Mouse (Mus musculus): ENCODE results near the gene Carns1.

Gene Carns1

DNA sequence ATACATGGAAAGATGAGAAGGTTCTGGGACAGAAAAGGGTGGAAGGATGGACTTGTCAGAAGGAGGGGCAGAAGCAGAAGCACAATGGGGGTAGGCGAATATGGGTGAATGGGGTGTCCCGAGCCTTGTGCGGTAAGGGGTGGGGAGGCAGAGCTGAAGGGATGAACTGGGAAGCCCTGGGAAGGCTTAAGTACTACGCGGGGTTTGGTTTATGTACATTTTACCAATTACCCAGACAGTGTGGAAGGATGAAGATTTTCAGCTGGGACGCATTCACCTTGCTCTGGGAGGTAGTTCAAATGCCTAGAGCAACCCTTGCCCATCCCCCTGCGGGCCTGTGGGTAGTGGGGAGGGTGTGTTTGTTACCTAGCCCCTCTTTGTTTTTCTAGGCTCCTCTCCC lies 26.9 kb upstream of the Carns1 start:
- no peak for DNase-seq (ENCODE audit: low read depth, low spot score)

DNA sequence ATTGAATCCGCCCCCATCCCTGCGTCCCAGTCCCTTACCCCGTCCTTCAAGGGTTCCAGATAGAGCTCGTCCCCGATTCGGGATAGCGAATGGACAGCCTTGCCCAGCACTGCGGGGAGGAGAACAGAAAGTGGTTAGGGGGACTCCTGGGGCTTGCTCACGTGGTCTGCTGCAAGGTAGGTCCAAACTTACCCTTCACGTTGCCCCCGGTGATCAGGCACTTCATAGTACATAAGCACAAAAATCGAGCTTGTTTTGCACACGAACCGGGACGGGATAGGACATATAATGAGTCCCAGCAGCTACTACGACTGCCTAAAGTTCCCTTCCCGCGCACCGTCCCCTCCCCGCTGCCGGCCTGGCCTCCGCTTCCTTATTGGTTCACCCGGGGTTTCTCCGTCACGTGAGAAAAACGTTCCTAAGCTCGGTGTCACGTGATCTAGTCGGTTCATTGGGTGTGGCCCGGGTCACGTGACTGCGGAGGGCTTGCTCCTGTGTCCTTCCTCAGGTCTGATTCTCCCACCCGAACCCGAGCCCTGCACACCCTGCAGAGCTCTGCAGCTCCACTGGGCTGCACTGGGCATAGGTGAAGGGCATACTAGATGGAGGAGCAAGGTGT lies 26.1 kb upstream of the Carns1 start, which contains the start of gene Rad9a:
Gene Rad9a, minus strand, starts transcription at position 372 of the 619 bp plus-strand sequence.
- DNase-seq (ENCODE audit: low read depth, low spot score): peak; percentile 97

DNA sequence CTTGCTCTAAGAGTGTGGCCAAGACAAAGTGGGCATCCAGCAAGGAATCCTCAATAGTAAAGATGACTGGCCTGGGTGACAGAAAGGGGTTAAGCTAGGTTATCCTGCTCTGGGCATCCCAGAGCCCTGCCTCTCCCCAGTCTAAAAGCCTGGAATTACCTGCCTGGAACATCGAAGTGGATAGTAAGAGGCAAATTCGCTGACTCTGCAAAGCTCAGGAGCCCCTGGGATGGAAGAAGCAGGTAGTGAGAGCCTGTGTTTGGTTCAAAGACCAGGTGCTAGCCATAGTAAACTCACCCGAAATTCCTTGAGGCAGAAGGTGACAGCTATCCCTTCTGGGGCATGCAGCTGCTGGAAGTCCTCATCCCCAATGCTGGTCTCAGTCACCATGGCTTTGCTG lies 21.9 kb upstream of the Carns1 start:
- DNase-seq (ENCODE audit: low read depth, low spot score): no peak

DNA sequence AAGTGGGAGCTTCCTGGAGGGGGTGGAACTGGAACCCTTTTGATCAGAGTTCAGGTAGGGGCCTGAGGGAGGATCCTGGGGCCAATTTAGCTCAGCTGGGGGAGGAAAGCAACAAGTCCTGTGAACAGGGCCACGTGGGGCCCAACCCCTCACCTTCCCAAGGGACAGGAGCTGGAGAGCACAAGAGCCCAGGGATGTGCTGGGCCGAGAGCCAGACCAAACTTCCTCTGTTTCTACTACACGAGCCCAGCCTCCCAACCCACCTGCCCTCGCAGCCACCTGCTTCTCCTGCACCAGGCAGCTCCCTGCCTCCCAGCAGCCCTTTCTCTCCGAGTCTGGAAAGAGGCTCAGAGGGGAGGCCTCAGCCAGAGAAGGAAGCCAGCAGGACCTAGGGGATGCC lies 21.3 kb upstream of the Carns1 start:
- DNase-seq (ENCODE audit: low read depth, low spot score): no peak

DNA sequence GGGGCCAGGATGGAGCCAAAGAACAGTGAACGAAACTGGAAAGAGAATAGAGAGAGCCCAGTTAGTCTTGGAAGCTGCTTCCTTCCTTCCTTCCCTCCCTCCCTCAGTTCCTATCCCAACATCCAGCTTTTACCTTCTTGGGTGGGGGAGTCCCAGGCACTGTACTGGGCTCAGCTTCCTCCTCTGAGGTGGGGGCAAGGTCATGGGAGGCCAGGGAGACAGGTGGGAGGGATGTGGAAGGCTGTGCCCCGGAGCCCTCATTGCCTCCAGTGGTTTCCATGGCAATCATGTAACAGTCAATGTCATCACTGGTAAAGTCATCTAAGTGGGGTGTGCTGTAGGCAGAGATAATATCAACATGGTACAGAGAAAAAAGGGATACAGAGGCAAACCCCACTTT lies 20.8 kb upstream of the Carns1 start:
- no peak for DNase-seq (ENCODE audit: low read depth, low spot score)

DNA sequence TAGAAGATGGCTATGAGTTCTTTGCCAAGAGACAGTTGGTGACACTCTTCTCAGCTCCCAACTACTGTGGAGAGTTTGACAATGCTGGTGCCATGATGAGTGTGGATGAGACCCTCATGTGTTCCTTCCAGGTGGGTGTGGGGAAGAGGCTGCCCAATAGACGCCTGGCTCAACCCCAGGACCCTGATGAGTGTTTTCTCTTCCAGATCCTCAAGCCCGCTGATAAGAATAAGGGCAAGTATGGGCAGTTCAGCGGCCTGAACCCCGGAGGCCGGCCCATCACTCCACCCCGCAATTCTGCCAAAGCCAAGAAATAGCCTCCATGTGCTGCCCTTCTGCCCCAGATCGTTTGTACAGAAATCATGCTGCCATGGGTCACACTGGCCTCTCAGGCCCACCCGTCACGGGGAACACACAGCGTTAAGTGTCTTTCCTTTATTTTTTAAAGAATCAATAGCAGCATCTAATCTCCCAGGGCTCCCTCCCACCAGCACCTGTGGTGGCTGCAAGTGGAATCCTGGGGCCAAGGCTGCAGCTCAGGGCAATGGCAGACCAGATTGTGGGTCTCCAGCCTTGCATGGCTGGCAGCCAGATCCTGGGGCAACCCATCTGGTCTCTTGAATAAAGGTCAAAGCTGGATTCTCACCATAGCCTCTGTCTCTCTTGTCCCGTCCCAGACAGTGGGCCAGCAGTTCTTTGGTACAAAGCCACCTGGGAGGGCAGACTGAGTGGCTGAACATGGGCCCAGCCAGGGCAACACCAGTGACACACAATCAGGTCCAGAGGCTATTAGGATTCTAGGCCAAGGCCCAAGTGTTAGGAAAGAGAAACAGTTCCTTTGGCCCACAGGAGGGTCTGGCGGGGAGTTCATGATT lies 19.7 kb upstream of the Carns1 start:
- no peak for DNase-seq (ENCODE audit: low read depth, low spot score)

DNA sequence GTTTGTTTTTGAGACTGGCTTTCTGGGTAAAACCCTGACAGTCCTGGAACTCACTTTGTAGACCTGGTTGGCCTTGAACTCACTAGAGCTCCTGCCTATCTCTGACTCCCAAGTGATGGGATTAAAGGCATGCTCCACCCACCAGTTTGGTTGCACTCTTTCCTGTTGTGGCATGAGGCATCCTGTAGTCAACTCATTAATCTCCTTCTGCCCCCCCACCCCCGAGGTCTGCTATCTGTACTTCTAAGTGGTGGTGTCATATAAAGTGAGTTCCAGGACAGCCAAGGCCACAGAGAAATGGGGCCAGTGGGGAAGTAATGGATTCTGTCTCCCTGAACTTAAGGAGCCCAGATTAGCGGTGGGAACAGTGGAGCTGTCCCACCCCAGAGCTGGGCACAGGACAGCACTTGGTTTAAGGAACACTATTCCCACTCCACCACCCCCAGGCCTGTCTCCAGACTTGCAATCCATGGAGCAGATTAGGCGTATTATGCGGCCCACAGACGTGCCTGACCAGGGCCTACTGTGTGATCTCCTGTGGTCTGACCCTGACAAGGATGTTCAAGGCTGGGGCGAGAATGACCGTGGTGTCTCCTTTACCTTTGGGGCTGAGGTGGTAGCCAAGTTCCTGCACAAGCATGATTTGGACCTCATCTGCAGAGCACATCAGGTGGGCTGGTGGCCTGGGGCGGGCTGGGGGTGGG lies 18.9 kb upstream of the Carns1 start:
- DNase-seq (ENCODE audit: low read depth, low spot score): no peak

DNA sequence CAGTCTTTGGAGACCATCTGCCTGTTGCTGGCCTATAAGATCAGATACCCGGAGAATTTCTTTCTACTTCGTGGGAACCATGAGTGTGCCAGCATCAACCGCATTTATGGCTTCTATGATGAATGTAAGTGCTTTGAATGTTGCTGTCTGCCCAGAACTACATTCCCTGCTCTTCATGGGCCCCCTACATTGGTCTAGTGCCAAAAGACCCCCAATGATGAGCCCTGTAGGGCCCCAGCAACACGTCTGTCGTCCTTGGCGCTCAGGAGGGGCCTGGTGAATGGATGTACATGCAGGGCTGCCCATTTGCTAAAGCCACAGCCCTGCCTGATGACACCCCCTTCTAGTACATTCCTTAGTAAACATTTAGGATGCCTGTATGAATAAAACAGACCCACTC lies 17.9 kb upstream of the Carns1 start:
- no peak for DNase-seq (ENCODE audit: low read depth, low spot score)

DNA sequence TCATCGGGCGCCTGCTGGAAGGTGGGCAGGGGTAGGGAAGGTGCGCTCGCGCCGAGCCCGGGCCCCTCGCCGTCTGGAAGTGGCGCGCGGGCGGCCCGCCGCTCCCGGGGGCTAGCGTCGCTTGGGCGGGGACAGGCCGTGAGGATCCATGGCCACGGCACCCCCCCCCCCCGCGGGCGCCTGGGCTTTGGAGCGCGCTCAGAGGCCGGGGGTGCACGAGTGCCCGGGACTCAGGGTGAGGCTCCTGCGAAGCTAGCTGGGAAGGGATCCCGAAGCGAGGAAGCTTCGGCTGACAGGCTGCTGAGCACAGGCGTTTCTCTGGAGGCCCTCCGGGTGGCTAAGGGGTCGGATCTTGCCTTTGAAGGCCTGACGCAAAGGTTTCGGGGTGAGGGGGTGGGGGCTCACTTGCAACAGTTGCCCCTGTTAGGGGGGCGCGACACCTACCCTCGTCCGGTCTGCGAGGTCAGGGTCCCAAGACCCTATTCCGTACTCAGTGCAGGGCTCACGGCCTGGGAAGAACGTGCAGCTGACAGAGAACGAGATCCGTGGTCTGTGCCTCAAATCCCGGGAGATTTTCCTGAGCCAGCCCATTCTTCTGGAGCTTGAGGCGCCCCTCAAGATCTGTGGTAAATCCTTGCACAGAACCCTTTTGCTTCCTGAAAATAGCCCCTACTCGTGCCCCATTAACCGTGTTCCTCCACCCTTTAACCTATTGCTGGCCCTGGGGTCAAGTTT lies 17.1 kb upstream of the Carns1 start:
- DNase-seq (ENCODE audit: low read depth, low spot score): peak; percentile 40

DNA sequence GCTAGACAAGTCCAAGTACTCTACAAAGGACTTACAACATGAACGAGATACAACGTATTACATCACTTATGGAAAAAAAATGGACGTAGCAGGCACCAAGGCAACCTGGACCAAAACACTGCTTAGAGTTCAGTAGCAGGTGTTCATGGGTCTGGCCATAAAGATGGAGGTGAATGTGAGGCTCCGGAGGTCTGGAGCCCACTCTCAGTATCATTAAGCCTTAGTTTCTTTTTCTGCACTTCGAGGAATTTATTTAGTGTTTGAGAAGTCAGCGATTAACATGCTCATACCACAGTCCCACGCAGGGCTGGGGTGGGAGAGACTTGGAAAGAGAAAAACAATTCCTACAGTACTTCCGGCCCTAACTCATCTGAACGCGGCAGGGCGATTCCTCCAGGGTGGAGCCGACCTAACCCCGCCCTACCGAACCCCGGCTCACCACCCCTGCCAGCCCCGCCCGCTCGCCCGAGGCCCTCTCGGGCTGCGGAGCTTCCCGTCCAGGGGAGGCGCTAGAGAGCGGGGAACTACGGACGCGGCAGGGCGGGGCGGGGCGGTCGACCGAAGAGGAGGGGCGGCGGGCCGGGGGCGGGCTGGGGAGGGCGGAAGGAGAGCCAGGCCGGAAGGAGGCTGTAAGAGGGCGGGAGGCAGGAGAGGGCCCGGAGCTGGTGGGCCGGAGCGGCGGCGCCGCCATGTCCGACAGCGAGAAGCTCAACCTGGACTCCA lies 16.4 kb upstream of the Carns1 start, which contains the start of gene Ppp1ca:
Gene Ppp1ca, plus strand, starts transcription at position 538 of the 723 bp plus-strand sequence.
- peak; percentile 98 for DNase-seq (ENCODE audit: low read depth, low spot score)

DNA sequence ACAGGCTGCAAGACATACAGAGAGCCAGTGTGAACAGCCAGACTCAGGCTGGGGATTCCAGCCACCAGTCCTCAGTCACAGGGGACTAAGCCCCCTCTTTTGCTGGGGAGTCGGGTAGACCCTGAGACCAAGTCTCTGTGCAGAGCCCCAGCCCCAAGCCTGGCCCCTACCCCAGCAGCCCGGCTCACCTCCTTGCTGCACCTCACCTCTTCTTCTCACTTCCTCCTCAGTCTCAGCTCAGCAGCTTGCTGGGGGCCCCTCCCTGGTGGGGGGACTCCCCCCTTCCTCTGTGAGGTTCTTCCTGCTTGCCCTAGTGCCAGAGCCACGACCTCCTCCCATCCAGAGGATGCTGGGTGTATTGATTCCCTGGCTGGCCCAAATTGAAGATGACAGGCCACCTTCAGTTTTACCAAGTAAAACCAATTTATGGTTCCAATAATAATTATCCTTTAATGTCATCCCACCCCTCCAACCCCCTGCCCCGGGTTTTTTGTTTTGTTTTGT lies 15.6 kb upstream of the Carns1 start, which contains the start of gene Tbc1d10c:
Gene Tbc1d10c, minus strand, starts transcription at position 454 of the 504 bp plus-strand sequence.
- DNase-seq (ENCODE audit: low read depth, low spot score): peak; percentile 92

DNA sequence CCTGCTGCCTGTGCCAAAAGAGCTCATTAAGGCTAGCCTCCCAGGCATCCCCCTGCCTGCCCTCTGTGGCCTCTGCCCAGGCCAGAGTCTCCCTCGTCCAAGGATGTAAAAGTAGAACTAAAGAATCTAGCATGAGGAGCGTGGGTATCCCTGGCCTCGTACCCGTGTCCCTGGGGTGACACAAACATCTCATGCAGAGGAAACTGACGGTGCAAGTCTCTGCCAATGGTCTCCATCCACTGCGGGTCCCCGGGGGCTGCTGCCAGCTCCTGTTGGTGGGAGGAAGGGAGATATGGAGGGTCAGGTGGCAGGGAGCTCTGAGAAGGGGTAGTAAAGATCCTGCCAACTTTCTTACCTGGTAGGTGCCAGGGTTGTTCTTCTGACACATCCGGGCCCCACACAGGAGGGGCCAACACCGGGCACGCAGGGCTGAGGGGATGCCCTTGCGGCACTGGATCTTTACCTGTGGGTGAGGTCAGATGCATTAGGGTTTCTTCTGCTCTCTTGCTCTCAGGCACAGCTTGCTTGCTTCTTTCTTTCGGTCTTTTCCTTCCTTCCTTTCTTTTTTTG lies 13.9 kb upstream of the Carns1 start:
- no peak for DNase-seq (ENCODE audit: low read depth, low spot score)

DNA sequence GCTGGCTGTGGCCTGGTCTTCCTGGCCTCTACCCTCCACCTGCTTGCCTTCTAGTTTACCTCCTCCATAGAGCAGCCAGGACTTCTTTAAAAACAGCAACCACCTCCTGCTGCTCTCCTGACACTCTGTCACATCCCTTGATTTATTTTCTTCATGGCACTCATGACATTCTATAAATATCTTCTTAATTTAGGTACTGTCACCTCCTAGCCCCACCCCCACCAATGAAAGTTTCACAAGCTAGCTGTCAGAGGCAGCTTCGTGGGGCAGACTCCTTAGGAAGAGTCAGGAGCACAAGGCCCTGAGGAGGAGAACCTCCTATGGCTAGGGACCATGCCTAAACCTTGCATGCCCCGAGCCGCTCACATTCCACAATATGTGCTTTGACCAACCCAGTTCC lies 12.0 kb upstream of the Carns1 start:
- no peak for DNase-seq (ENCODE audit: low read depth, low spot score)

DNA sequence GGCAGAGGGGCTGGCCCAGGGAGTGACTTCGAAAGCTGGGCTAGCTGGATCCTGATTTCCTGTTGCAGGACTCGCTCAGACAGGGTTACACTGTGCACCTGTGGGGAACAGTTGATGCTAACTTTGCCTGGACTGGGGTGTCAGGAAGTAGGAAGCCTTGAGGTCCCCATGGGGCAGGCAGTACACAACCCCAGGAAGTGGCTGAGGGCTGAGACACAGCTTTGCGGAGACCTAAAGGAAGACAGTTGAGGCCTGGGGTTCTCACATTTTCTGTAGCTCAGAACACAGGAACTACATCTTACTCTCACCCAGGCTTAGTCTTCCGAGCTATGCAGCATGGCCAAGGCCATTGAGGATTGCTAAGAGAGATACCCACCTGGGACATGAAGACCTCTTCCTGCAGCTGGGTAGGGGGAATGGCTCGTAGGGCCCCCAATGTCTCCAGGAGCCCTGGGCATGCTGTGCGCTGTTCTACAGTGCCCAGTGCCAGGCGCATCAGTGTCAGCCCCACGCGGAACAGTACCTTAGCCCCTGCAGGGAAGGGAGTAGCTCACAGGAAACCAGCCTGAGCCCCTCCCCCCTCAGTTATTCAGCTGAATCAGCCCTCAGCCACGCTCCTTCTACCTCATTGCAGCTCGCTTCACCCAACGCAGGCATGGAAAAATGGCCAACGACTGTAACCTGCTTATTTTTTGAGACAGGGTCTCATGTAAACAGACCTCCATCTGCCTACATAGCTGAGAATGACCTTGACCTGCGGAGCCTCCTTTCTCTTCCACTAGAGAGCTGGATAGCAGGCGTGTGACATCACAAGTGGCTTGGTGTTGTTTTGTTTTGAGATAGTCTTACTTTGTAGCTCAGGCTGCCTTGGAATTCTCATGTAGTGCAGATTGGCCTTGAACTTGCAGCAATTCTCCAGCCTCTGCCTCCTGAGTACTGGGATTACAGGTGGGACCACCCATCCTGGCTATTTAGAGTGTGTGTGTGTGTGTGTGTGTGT lies 10.0 kb upstream of the Carns1 start:
- no peak for DNase-seq (ENCODE audit: low read depth, low spot score)

DNA sequence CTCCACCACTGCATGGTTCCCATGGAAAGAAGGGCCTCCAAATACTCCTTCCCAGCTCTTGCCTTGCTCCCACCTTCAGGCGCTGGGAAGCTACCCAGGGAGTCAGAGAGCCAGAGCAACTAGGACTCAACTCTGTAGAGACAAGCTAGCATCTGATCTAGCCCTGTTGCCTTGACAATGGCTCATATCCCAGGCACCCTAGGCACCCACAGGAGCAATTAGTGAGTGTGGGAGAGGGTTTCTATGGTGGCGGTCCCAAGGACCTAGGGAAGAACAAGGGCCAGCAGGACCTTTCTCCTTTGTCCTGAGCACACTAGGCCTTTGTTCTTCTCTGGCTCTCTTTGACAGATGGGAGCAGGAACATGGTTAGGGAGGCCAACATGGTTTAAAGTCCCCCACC lies 8.4 kb upstream of the Carns1 start:
- no peak for DNase-seq (ENCODE audit: low read depth, low spot score)

DNA sequence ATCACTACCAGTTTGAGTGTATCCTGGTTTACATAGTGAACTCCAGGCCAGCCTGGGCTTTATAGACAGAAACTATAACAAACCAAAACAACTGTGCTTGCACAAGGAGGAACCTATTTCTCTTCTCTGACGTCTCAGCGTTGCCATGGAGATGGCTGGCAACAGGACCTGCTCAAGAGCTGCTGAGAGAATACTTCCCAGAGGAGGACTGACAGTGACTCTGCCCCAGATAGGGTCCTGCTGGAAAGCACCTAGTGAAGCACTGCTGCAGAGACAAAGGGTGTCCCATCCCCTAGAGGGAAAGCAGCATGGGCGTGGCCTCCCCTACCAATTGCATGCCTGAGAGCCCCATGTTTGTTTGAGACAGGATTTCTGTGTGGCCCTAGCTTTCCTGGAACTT lies 6.6 kb upstream of the Carns1 start:
- no peak for DNase-seq (ENCODE audit: low read depth, low spot score)

DNA sequence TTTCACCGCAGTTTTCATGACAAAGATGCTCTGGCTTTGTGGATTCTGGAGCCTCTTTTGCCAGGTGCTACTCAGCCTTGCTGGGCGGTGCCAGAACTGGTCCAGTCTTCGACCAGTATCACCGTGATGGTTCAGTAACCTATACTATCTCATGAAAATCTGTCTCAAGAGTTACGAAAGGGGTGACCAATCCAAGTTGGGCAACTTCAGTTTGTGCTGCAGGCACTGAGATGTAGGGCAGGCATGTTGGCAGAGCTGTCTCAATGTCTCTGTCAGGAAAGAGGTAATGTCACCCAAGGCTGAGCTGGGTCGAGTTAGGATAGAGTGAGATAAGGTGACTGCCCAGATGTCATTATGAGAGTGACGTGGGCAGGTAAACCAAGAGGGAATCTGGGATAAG lies 5.1 kb upstream of the Carns1 start:
- DNase-seq (ENCODE audit: low read depth, low spot score): no peak

DNA sequence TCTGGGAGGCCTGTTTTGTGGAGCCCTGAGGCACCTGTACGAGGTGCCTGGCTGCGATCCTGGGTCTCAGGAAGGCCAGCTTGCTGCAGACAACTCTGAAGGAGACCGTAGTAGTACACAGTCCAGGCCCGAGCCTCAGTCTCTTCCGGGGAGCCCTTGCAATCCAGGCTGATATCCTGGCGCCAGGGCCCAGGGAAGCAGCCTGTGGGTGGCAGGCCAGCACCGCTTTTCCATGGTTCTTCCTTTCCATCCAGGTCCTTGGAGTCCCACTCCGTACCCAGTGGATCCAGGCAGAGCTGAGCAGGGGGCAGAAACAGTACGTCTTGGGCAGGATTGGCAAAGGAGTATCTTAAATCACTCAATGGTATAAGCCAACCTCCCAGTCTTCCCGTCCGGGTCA lies 2.4 kb downstream of the Carns1 start:
- no peak for DNase-seq (ENCODE audit: low read depth, low spot score)

Data from A20 (cell line).